Mouse (Mus musculus) ES-E14 (cell line): Measurements from ENCODE around the gene Ctsf.

Experiments
- CHD2 ChIP-seq: IDR thresholded peaks from 2 replicates; pipeline ENCODE4 v1.6.1; 2014; ENCODE audit warnings: mild to moderate bottlenecking, low read depth, low read length, inconsistent platforms
- MAFK ChIP-seq: IDR thresholded peaks from 2 replicates; pipeline ENCODE4 v1.6.1; 2014; ENCODE audit warnings: mild to moderate bottlenecking, low read depth, low read length, inconsistent platforms; ENCODE audit not compliant: insufficient read depth

- TF ChIP-seq CHD2 (no peak), MAFK (no peak)
Observed at GRCm38 (mm10) chr19:4863048-4863447, 8.1 kb downstream of the Ctsf start.
